Mouse (Mus musculus) CH12F3 (cell line): Measurements from ENCODE around the gene Map3k4.

ENCODE experiments used
- in situ Hi-C: fragments of 300-500 bp; cut with MboI; formaldehyde crosslinking; loops from 2 replicates; pipeline ENCODE4 v1.14.3; 2020; ENCODE audit warnings: low sequenced_read_pairs

The Map3k4 gene

DNA sequence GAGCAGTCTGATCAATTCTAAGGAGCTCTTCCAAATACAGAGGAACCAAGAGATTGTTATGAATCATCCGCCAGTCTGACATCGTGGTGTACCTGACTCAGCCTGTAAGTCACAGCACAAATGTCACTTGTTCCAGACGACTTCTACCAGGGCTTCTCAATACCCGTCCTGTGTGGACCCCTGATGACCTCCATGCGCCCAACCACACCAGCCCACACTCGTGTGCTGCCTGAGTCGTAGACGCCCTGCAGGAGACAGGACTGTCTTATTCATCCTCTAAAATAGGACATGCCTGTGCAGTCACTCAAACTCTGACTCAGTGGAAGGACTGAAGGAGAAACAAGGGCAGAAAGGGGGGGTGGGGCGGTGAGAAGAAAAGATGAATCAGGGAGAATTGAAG, 42.8 kb downstream of the Map3k4 start:
- in situ Hi-C loops = no loop called here

DNA sequence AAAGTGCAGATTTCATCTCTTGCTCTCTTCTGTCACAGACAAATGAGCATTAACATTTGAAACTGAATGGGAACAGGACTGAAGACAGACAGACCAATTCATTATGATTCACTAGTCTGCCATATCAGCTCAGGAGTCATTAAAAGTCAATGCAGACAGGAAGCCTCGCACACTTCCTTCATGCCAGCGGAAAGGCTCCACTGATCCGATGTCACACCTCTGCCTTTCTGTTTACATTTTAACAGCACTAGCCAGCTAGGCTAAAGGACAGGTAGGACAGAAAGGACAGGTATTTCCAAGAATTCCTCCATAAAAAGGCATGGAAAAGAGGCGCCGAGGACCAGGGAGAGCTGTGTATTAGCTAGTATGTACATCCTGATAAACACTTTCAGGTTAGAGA, 45.6 kb downstream of the Map3k4 start:
- in situ Hi-C loops = no loop called here

- in situ Hi-C loops = no loop called here
Observed at GRCm38 (mm10) chr17:12271805-12272204, 46.8 kb downstream of the Map3k4 start.

DNA sequence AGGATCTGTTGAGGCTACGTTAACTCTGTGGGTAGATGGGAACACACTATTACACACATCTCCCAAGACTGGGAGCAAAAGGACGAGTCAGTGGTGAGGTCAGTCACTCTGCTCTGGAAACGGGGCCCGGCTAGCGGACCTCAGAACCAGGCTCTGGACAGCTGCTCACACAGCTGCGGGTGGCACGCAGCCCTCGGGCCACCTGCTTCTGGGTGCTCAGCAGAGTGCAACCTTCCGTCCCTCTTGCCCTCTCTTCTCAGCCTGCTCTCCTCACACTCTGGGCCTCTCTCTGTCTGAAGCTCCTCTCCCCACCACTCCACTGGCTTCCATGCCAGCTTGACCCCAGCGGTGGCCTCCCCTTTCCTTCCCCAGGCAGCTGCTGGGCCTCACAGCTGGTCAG, 50.1 kb downstream of the Map3k4 start:
- in situ Hi-C loops = no loop called here

- in situ Hi-C loops = no loop called here
Observed at GRCm38 (mm10) chr17:12268091-12268490, 50.5 kb downstream of the Map3k4 start.

GRCm38 (mm10) chr17:12265969-12266925, 52.3 kb downstream of the Map3k4 start:
- in situ Hi-C loops = no loop called here

GRCm38 (mm10) chr17:12264293-12264692, 54.3 kb downstream of the Map3k4 start:
- in situ Hi-C loops = no loop called here

DNA sequence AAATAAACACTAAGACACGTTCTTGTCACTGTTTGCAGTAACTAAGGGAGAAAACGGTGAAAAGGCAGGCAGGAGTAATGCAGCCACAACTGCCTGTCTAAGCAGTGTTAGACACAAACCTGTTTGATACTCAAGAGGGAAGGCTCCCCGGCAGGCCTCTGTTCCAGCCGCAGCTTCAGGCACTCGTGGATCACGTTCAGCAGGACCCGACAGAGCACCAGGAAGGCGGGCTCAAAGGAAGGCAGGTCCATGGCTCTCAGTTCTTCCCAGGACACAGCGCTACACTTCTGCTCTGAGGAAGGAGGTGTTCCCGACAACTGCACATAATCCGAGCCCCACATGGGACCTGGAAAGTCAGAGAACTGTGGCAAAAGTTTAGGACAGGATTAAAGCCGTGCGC, 54.8 kb downstream of the Map3k4 start:
- in situ Hi-C loops = no loop called here

GRCm38 (mm10) chr17:12262851-12263250, 55.7 kb downstream of the Map3k4 start:
- in situ Hi-C loops = no loop called here

DNA sequence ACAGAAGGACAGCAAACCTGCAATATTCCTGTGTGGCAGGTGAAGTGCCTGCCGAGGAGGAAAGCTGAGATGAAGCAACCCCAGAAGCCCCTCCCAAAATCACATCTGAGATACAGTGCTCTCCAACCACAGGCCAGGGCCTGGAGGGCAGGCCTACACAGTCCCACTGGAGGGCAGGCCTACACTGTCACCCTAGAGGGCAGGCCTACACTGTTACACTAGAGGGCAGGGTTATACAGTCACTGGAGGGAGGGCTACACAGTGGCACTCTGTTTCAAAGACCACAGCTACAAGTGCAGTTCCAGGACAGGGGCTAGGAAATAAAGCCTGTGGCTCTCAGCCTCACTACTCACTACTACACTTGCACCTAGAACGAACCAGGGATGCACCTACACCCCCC, 56.7 kb downstream of the Map3k4 start:
- in situ Hi-C loops = no loop called here

- in situ Hi-C loops = no loop called here
Observed at GRCm38 (mm10) chr17:12261376-12261775, 57.2 kb downstream of the Map3k4 start.

DNA sequence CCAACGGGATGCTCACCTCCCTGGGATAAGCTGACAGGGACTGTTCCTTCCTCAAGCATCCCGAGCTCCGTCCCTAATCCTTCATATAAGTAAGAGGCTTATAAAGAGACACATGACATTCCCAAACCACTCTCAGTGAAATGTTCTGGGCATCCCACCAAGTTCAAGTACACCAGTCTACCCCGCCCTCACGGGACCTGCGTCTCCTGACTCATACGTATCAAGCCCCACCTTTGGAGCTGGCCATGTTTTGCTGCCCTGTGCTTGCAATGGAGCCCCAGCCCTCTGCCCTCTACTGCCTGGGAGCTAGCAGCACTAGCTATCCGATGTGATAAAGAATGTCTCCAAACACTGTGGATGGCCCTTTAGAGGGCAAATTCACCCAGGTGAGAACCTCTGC, 58.6 kb downstream of the Map3k4 start:
- in situ Hi-C loops = no loop called here

GRCm38 (mm10) chr17:12258517-12258916, 60.1 kb downstream of the Map3k4 start:
- in situ Hi-C loops = no loop called here

GRCm38 (mm10) chr17:12256142-12256541, 62.5 kb downstream of the Map3k4 start:
- in situ Hi-C loops = no loop called here

GRCm38 (mm10) chr17:12250581-12250980, 68.0 kb downstream of the Map3k4 start:
- in situ Hi-C loops = no loop called here

- in situ Hi-C loops = no loop called here
Observed at GRCm38 (mm10) chr17:12249783-12250504, 68.7 kb downstream of the Map3k4 start.

GRCm38 (mm10) chr17:12240701-12241100, 77.9 kb downstream of the Map3k4 start:
- in situ Hi-C loops = no loop called here

- in situ Hi-C loops = no loop called here
Observed at GRCm38 (mm10) chr17:12232724-12233123, 85.9 kb downstream of the Map3k4 start.

DNA sequence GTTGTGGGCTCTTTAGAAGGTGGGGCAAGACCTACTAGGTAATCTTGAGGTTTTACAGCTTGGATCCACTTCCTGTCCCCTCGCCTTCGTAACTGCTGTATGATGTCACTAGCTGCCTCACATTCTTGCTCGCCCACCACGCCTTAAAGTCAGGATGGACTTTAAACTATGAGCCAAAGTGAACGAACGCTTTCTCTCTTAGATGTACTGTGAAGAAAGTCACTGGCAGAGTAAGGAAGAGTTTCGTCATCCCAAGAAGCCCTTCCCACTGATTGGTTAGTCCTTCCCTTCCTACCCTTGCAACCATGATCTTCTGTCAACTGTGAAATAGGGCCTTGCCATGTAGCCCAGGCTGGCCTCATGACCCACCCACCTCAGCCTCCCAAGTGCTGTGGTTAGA, 87.5 kb downstream of the Map3k4 start:
- in situ Hi-C loops = no loop called here

- in situ Hi-C loops = no loop called here
Observed at GRCm38 (mm10) chr17:12230167-12230566, 88.4 kb downstream of the Map3k4 start.

DNA sequence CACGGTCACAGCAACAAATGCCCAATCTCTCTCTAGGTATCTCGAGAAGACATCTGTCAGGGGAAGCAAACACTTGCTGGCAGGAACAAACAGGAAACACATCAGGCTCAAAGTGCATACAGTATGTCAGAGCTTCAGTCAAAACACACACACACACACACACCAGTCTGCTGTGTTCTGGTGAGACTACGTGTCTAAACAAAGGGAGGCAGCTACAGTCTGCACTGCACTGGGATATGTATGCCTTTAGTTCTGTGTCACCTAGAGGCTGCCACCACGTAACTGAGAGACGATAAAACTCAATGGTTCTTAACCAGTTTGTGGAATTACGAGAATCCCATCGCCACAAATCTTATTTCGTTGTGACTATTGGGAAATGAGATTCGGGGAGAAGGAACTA, 88.8 kb downstream of the Map3k4 start:
- in situ Hi-C loops = no loop called here

GRCm38 (mm10) chr17:12228471-12228870, 90.1 kb downstream of the Map3k4 start:
- in situ Hi-C loops = no loop called here
